In genomic region chr3:95133176-95133575, GRCm38 (mm10) we compare ENCODE assay signal across 8 mouse cellular contexts. TPM values are rescaled to one million over a fixed set of nuclear protein-coding genes. Genes with fewer than 3 reads are reported as not detected.
DNase-seq lines count a peak whose midpoint lies in the region; ATAC-seq lines count a peak whose summit lies in the region.

No protein-coding gene starts in this region.

- ATAC-seq in lung, embryonic 16.5 days (ENCODE audit: low read depth): no peak
- ATAC-seq in neural tube, embryonic 15.5 days (ENCODE audit: low FRiP score): peak; percentile 13; the same call in 1 of the 2 replicates

- no peaks in the 10 kb centered on the region for H3K27me3 ChIP-seq in lung, embryonic 16.5 days (ENCODE audit: control insufficient read depth, insufficient read depth, low read depth, low read length)
- H3K27me3 ChIP-seq in erythroblast, embryonic 14.5 days (ENCODE audit: control insufficient read depth): no peaks in the 10 kb centered on the region
- no peaks in the 10 kb centered on the region for H3K27me3 ChIP-seq in limb, embryonic 10.5 days (ENCODE audit: low read depth, poor library complexity, severe bottlenecking)
- no peaks in the 10 kb centered on the region for H3K27me3 ChIP-seq in neural tube, embryonic 15.5 days (replicated peaks)

- H3K4me1 ChIP-seq in lung, embryonic 16.5 days (replicated peaks; ENCODE audit: control insufficient read depth, insufficient read depth, low read length): peaks cover 12% of the 10 kb centered on the region
- peaks cover 32% of the 10 kb centered on the region for H3K4me1 ChIP-seq in erythroblast, embryonic 14.5 days (ENCODE audit: control insufficient read depth)
- peaks cover 32% of the 10 kb centered on the region for H3K4me1 ChIP-seq in limb, embryonic 10.5 days
- peaks cover 37% of the 10 kb centered on the region for H3K4me1 ChIP-seq in neural tube, embryonic 15.5 days

- DNase-seq in lung, postnatal 4 days: no peak
- DNase-seq in limb, embryonic 10.5 days (ENCODE audit: low spot score): no peak
- DNase-seq in frontal cortex, postnatal 10 days (ENCODE audit: low spot score in 2 of 2): no peak
- no peak for DNase-seq in right cerebral cortex, adult 18-20 months
- no peak for DNase-seq in yolk sac, embryonic 10.5 days (ENCODE audit: low spot score)

- peaks cover 2% of the 10 kb centered on the region for H3K36me3 ChIP-seq in lung, embryonic 16.5 days (ENCODE audit: control insufficient read depth, insufficient read depth, low read length)
- peaks cover 44% of the 10 kb centered on the region for H3K36me3 ChIP-seq in erythroblast, embryonic 14.5 days (ENCODE audit: control insufficient read depth)
- peaks cover 42% of the 10 kb centered on the region for H3K36me3 ChIP-seq in limb, embryonic 10.5 days
- peaks cover 24% of the 10 kb centered on the region for H3K36me3 ChIP-seq in neural tube, embryonic 15.5 days

- H3K9ac ChIP-seq in lung, embryonic 16.5 days (ENCODE audit: low read length): peak overlapping the region; percentile 82
- peak overlapping the region; percentile 78 for H3K9ac ChIP-seq in neural tube, embryonic 15.5 days (replicated peaks)

- no peaks in the 10 kb centered on the region for H3K9me3 ChIP-seq in lung, embryonic 16.5 days (ENCODE audit: control insufficient read depth, low read length)
- H3K9me3 ChIP-seq in erythroblast, embryonic 14.5 days (ENCODE audit: control insufficient read depth, low read length): peaks cover 3% of the 10 kb centered on the region; the same call in 1 of the 2 replicates
- H3K9me3 ChIP-seq in limb, embryonic 10.5 days (replicated peaks): no peaks in the 10 kb centered on the region
- H3K9me3 ChIP-seq in neural tube, embryonic 15.5 days (replicated peaks): no peaks in the 10 kb centered on the region

- H3K27ac ChIP-seq in lung, embryonic 16.5 days (ENCODE audit: low read length): peak overlapping the region; percentile 41
- H3K27ac ChIP-seq in limb, embryonic 10.5 days: peak overlapping the region; percentile 87
- H3K27ac ChIP-seq in neural tube, embryonic 15.5 days (replicated peaks): peak overlapping the region; percentile 87

- WGBS in lung, embryonic 16.5 days: 44% methylated on average over 11 of the region's 11 CpGs
- 59% methylated on average over 11 of the region's 11 CpGs for WGBS in limb, embryonic 10.5 days
- 59% methylated on average over 11 of the region's 11 CpGs for WGBS in neural tube, embryonic 15.5 days

- peak overlapping the region; percentile 83 for H3K4me3 ChIP-seq in lung, embryonic 16.5 days (ENCODE audit: low read length)
- peak overlapping the region; percentile 96 for H3K4me3 ChIP-seq in erythroblast, embryonic 14.5 days (replicated peaks)
- peak overlapping the region; percentile 67 for H3K4me3 ChIP-seq in limb, embryonic 10.5 days
- H3K4me3 ChIP-seq in neural tube, embryonic 15.5 days (replicated peaks): peak overlapping the region; percentile 71

- peak overlapping the region; percentile 78 for H3K4me2 ChIP-seq in lung, embryonic 16.5 days (ENCODE audit: low read depth, low read length)
- peak overlapping the region; percentile 88 for H3K4me2 ChIP-seq in neural tube, embryonic 15.5 days

RNA-seq across cellular contexts. Expression of gene Scnm1, which starts 0.6 kb away (rescaled TPM):
- polyA plus RNA-seq in lung, embryonic 16.5 days (2015; fragmentation: Nextera tagmentation; extraction: Ambion mirVana): 69.9 and 79.0 TPM in 2 replicates
- polyA plus RNA-seq in erythroblast, embryonic 14.5 days (2012): 0.63 and 0.86 TPM in 2 replicates
- 74.1 and 79.7 TPM in 2 replicates for polyA plus RNA-seq in limb, embryonic 10.5 days (2016; fragmentation: Nextera tagmentation; extraction: Ambion mirVana)
- polyA plus RNA-seq in neural tube, embryonic 15.5 days (2015; fragmentation: Nextera tagmentation; extraction: Ambion mirVana): 86.7 and 88.4 TPM in 2 replicates

RNA-seq across cellular contexts. Expression of gene Lysmd1, which starts 0.7 kb away (rescaled TPM):
- 16.2 and 16.9 TPM in 2 replicates for polyA plus RNA-seq in lung, embryonic 16.5 days (2015; fragmentation: Nextera tagmentation; extraction: Ambion mirVana)
- 0.90 and 1.1 TPM in 2 replicates for polyA plus RNA-seq in erythroblast, embryonic 14.5 days (2012)
- 12.6 and 16.2 TPM in 2 replicates for polyA plus RNA-seq in limb, embryonic 10.5 days (2016; fragmentation: Nextera tagmentation; extraction: Ambion mirVana)
- polyA plus RNA-seq in neural tube, embryonic 15.5 days (2015; fragmentation: Nextera tagmentation; extraction: Ambion mirVana): 38.1 and 46.0 TPM in 2 replicates

RNA-seq across cellular contexts. Expression of gene Tmod4, which starts 8.9 kb away (rescaled TPM):
- polyA plus RNA-seq in lung, embryonic 16.5 days (2015; fragmentation: Nextera tagmentation; extraction: Ambion mirVana): 2.7 and 4.4 TPM in 2 replicates
- not detected in 2 replicates for polyA plus RNA-seq in erythroblast, embryonic 14.5 days (2012)
- polyA plus RNA-seq in limb, embryonic 10.5 days (2016; fragmentation: Nextera tagmentation; extraction: Ambion mirVana): 1.2 and 1.4 TPM in 2 replicates
- polyA plus RNA-seq in neural tube, embryonic 15.5 days (2015; fragmentation: Nextera tagmentation; extraction: Ambion mirVana): 1.3 and 1.5 TPM in 2 replicates

RNA-seq across cellular contexts. Expression of gene Tnfaip8l2, which starts 9.0 kb away (rescaled TPM):
- polyA plus RNA-seq in lung, embryonic 16.5 days (2015; fragmentation: Nextera tagmentation; extraction: Ambion mirVana): 4.0 and 5.4 TPM in 2 replicates
- polyA plus RNA-seq in erythroblast, embryonic 14.5 days (2012): 0.04 and 0.17 TPM in 2 replicates
- 0.35 and 1.9 TPM in 2 replicates for polyA plus RNA-seq in limb, embryonic 10.5 days (2016; fragmentation: Nextera tagmentation; extraction: Ambion mirVana)
- 3.0 and 5.6 TPM in 2 replicates for polyA plus RNA-seq in neural tube, embryonic 15.5 days (2015; fragmentation: Nextera tagmentation; extraction: Ambion mirVana)

RNA-seq across cellular contexts. Expression of gene Vps72, which starts 22.4 kb away (rescaled TPM):
- polyA plus RNA-seq in lung, embryonic 16.5 days (2015; fragmentation: Nextera tagmentation; extraction: Ambion mirVana): 152 and 156 TPM in 2 replicates
- 16.8 and 18.2 TPM in 2 replicates for polyA plus RNA-seq in erythroblast, embryonic 14.5 days (2012)
- 297 and 327 TPM in 2 replicates for polyA plus RNA-seq in limb, embryonic 10.5 days (2016; fragmentation: Nextera tagmentation; extraction: Ambion mirVana)
- 142 and 151 TPM in 2 replicates for polyA plus RNA-seq in neural tube, embryonic 15.5 days (2015; fragmentation: Nextera tagmentation; extraction: Ambion mirVana)

Comparison
In these comparisons a context has a peak if more than half of its experiments do, and no peak if none do; other contexts are left out.
1. RNA of gene Scnm1, which starts 0.6 kb away (polyA plus RNA-seq): 86.7 to 88.4 TPM in neural tube, embryonic 15.5 days, 74.1 to 79.7 TPM in limb, embryonic 10.5 days and 69.9 to 79.0 TPM in lung, embryonic 16.5 days; 0.63 to 0.86 TPM in erythroblast, embryonic 14.5 days; every median in the first group is over 10 times any median in the second.
2. Peak in every context shown above with its lines, with median percentiles within 50 percentile points of each other: H3K27ac ChIP-seq and H3K4me3 ChIP-seq.